Mouse (Mus musculus): Measurements from ENCODE around the gene Pla2r1. TPM values are rescaled to one million over a fixed set of nuclear protein-coding genes. Genes with fewer than 3 reads are reported as not detected.

The Pla2r1 gene
- polyA plus RNA-seq, 1 experiment, result not detected

DNA sequence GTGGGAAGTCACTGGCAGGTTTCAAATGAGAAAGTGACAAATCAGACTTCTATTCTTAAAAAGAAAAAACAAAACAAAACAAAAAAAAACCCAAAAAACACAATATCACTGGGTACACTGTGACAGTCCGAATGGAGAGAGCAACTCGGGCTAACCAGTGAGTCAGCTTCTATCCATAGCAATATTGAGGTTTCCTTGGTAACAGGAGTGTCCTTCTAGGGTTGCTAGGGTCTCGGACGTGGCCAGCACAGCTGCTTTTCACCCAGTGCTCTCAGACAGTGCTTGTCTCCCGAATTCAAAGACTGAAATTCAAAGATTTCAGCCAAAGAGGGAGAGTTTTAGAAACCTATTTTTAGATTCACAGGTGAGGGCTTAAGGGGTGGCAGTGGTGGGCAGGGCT, 20.6 kb downstream of the Pla2r1 start:
- TF ChIP-seq GATA1 (IDR thresholded peaks at IDR 0.05; ENCODE audit: low read length), result no peak

DNA sequence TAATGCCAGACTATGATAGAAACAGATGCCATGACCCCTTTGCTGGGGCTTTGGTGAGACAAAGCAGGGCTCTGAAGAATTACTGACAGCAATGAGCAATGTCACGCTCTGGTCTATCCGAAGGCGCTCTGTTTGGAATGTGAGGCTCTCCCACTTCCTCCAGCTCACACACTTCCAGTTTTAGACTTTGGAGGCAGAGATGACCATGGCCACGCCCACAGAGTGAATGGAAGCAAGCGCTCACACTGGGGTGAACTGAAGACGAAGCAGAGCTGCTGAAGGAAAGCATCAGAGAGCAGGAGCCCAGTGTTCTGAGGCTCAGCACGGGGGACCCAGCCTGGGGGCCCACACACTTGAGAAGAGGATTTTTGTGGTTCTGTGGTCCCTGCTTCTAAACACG, 37.3 kb downstream of the Pla2r1 start:
- TF ChIP-seq GATA1 (IDR thresholded peaks at IDR 0.05; ENCODE audit: low read length), result no peak

DNA sequence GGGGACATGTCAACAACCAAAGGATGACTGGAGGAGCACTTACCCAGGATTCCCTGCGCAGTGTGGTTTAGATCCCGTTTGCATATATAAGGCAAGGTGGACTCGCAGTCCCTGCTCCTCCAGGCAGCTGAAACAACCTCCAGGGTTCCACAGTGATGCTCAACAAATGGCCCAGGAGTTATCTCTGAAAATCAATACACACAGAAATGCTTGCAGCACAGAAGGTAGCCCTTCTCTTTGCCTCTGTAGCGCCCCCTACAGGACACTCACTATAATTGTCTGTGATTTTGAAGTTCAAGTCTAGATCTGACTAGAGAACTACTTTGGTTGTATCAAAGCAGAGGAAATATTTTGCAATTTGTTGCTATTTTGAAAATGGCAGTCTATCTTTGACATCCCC, 38.2 kb downstream of the Pla2r1 start:
- no peak for TF ChIP-seq GATA1 (IDR thresholded peaks at IDR 0.05; ENCODE audit: low read length)

DNA sequence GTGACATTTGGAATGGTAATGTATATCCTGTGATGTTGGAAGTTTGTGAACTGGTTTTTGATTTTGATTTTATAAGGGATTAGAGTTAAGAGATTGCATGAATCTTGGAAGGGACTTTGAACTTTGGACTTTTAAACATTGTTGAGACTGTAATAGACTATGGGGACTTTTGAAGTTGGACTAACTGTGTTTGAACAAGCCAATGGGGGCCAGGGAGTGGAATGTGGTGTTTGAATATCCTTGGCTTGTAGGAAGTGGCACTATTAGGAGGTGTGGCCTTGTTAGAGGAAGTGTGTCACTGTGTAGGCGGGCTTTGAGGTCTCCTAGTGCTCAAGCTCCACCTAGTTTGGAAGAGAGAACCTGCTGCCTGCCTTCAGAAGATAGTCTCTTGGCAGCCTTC, 42.4 kb downstream of the Pla2r1 start:
- no peak for TF ChIP-seq GATA1 (IDR thresholded peaks at IDR 0.05; ENCODE audit: low read length)

DNA sequence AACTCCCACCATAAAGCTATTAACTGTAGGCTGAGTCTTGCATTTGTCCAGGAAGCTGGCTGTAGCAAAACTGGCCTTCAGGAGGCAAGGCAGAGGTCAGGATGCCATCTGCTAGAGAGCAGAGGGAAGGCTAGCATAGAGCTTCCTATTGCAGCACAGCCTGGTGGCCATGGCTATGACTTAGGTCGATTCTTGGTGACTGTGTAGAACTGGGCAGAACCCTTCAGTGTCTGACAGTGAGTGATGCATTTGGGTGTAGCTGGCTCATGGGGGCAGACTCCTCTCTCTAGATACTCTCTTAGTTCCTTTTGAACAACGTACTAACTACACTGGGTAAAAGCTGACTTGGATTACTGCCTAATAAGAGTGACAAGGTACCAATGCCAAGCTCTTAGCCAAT, 48.0 kb downstream of the Pla2r1 start:
- no peak for TF ChIP-seq GATA1 (IDR thresholded peaks at IDR 0.05; ENCODE audit: low read length)

DNA sequence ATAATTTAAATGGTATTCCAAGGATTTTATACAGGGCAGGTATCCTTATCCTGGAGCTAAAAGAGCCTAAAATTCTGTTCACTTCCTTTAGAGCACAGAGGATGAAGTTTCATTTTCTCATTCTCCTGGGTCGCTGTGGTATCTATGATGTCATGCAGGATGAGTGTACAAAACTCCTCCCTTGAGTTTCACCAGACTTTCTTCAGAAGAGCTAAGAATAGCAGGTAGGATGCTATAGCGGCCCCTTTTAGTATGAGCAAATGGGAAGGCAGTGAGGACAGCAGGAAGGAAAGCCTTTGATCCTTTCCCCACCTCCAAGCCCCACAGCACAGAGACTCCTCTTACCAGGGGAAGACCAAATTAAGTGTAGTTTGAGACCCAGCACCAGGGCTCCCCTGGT, 48.4 kb downstream of the Pla2r1 start:
- no peak for TF ChIP-seq GATA1 (IDR thresholded peaks at IDR 0.05; ENCODE audit: low read length)

DNA sequence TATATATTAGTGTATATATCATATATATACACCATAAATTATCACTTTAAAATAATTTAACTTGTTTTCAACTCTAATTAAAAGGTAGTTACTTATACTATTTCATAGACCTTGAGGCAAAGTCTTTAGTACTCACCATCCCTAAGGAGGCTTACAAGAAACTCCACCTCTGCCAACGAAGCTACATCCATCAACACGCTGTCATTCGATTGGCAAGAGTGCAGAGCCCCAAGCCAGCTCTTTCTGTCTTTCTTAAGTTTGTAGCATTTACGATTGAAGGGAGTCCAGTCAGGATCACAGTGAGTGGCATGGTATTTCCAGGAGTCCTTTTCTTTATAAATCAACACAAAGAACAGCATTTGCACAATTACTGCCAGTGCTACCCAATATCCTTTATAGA, 49.1 kb downstream of the Pla2r1 start:
- TF ChIP-seq GATA1 (IDR thresholded peaks at IDR 0.05; ENCODE audit: low read length), result no peak

DNA sequence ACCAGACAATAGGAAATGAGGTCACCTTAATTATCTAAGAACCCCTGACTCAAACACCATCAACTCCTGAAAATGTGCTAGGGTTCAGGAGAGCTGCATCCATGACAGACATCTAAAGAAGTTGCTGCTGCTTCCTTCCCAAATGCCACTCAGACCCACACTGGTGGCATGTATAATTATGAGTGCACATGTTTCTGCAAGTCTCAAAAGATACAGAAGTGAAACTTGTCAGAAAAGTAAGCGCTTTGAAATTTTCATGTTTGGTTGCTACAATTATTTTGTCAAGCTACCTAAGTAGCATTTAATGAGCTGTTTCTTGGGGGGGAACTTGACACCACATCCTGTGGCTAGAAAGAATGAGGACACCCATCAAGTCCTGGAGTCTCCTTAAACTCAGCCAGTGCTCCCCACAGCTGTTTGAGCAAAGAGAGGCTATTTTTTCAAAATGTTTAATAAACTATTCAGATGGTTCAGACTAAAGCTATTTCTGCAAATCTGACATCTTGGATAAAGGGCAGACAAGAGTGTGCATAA, 52.5 kb downstream of the Pla2r1 start:
- TF ChIP-seq GATA1 (IDR thresholded peaks at IDR 0.05; ENCODE audit: low read length), result no peak

DNA sequence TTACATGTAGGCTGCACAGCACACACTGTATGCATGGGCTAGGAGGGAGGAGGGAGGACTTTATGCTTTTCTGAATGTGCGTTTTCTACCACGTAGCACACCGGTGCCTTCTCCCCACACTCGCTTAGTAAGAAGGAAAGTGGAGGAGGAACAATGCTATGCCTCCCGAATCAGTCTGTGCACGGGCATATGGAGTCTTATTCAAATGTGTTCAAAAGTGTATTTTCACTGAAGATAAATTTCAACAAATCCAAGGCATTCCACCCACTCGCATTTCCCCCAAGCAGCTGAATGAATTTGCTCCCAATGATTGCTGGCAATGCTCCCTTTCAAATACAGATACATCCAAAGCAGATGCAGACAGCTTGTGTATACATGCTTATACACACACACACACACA, 73.2 kb downstream of the Pla2r1 start:
- TF ChIP-seq GATA1 (IDR thresholded peaks at IDR 0.05; ENCODE audit: low read length), result no peak

DNA sequence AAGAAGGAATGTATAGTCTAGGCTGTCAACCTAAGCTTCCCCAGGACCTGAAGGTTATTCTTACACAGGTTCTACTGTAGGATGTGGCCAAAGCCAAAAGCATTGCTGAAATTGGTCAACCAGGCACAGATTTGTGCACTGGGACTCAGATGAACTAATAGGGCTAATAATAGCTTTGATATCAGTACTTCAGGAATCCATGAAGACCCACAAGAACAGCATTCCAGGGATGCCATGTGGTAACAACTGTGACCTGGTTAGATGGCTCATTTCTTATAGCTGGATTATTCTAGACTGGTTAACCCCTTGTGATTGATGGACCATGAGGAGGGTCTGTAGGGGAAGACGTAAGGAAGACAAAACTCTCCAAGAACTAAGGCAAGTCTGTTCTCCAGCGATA, 74.3 kb downstream of the Pla2r1 start:
- no peak for TF ChIP-seq GATA1 (IDR thresholded peaks at IDR 0.05; ENCODE audit: low read length)

DNA sequence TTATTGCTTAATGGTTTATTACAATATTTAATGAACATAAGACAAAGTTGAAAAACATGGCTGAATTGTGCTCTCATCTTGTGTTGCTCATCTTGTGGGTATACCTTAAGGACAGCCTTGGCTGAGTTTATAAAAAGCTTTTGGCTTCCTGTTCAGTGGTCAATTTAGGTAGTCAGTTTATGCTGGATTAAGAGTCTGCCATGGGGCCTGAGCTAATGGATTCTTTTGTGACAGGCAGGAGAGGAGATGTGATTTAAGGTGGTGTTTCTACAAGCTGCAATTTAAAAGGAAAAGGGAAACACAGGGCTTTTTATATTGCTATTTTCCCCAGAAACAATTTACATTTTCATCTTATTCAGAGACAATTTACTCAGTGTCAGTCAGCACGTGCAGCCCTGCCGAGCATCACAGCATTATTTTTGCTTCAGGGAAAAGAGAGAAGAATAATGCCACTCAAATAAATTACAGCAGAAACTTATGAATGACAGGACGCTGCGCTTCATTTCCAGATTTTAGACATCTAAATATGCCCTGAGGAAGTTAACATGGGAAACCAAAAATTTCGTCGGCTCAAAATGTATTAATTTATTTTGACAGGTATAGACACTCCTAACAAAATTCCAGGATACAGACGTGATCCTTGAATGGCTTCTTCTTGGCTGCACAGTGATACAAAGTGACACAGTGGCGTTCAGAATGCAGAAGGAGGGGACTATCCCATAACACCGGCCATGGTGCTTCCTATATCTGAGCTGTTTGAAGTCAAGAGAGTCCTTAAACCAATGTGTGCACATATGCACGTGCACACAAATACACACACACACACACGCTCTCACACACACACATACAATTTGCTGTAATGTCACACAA, 84.0 kb downstream of the Pla2r1 start:
- TF ChIP-seq GATA1 (IDR thresholded peaks at IDR 0.05; ENCODE audit: low read length), result no peak

DNA sequence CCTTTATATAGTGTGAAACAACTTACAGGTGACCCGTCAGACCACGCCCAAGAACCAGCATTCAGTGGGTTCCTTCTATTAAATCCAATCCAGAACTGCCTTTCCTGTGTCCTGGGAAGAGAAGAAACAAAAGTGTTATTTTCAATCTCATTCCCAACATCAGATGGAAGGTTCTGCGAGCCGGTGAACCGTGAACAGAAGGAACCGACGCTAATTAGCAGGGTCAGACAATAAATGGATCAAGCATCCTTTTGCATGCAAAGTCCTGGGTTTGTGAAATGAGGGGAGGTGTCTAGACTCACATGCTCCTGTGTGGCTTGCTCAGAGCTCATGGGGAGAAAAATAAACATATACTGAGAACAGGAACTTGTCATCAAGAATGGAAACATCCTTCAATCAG, 100.7 kb downstream of the Pla2r1 start:
- no peak for TF ChIP-seq GATA1 (IDR thresholded peaks at IDR 0.05; ENCODE audit: low read length)

DNA sequence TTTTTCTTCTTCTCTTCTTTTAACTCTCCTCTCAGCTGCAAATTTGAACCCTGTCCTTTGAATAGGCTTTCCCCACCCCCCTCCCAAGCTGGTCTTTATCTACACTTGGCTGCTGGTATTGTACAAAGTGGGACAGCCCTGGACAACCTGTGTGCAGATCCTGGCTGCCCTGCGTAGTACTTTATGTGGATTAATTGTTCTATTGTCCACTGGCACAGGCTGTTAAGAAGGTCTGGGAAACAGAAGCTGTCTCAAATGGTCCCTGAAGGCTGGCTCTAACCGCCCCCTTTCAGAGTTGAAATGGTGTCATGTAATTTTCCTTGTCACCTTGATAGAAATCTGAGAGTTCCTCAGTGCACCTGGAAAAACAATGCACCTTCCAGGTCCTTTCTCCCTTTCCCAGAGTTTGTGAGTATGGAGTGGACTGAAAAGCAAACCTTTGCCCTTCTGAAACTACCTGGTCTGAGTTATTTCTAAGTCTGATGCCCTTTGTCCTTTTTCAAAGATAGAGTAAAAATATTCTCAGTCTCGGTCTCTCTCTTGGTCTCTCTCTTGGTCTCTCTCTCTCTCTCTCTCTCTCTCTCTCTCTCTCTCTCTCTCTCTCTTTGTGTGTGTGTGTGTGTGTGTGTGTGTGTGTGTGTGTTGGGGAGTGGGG, 101.9 kb downstream of the Pla2r1 start:
- TF ChIP-seq GATA1 (IDR thresholded peaks at IDR 0.05; ENCODE audit: low read length), result no peak

DNA sequence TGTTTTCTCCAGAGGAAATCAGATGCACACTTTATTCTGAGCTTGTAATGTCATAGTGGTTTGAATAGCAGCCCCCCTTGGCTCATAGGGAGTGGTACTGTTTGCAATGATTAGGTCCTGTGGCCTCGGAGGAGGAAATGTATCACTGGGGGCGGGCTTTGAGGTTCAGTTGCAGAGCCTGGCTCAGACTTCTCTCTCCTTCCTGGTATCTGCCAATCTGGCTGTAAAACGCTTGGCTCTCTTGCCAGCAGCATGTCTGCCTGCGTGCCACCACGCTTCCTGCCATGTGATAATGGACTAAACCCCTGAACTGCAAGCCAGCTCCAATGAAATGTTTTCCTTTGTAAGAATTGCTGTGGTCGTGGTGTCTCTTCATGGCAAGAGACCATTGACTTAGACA, 103.4 kb downstream of the Pla2r1 start:
- no peak for TF ChIP-seq GATA1 (IDR thresholded peaks at IDR 0.05; ENCODE audit: low read length)

DNA sequence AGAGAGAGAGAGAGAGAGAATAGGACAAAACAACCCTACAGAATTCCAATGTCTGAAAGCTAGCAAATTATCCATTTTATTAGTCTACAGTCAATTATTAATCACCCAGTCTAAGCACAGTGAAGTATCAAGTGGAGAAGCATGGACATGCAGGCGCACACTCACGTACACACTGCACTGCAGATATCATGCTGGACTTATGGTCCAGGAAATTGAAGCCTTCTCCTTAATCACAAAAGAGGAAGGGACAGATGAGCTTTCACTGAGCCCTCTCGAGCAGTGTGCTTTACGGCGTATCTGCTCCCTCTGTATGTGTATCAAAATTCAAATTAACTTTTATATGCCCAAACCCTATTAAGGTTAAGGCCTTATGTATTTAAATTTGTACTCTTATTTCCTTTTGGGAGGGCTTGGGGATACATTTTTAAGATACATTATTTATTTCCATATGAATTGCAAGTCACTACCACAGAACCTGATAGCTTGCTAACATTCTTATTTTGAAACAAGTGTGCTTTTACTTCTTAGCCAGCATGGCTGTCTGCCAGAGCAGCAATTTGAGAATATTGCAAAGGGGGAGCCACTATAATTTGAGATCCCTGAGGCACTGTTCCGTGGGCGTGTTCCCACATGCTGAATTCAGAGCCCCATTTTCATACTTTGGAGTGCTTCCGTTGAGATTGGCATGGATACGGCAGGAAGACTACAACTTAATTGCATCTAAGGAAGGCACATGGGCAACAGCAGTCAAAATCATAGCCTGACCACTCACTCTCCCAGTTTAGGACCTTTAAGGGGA, 108.2 kb downstream of the Pla2r1 start:
- no peak for TF ChIP-seq GATA1 (IDR thresholded peaks at IDR 0.05; ENCODE audit: low read length)

DNA sequence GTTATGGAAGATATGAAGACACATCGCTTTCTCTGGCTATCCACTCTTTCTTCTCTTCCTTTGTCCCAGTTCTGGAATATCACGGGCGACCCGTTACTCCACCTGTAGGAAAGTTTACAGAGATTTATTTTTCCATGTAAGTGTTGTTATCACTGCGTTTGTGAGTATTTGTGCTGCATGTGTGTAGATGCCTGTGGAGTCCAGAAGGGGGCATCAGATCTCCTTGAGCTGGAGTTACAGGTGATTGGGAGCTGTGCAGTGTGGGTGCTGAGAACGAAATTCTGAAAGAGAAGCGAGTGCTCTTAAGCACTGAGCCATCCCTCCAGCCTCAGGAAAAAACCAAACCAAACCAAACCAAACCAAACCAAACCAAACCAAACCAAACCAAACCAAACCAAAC, 109.8 kb downstream of the Pla2r1 start:
- no peak for TF ChIP-seq GATA1 (IDR thresholded peaks at IDR 0.05; ENCODE audit: low read length)
